Mouse (Mus musculus): ENCODE measurements around the gene Gm3187.
"Not testable (repeated sequence)": the region's sequence is repeated elsewhere in the genome, so short reads cannot be mapped to it uniquely, and the experiment has no call there.

Gm3187 gene

DNA sequence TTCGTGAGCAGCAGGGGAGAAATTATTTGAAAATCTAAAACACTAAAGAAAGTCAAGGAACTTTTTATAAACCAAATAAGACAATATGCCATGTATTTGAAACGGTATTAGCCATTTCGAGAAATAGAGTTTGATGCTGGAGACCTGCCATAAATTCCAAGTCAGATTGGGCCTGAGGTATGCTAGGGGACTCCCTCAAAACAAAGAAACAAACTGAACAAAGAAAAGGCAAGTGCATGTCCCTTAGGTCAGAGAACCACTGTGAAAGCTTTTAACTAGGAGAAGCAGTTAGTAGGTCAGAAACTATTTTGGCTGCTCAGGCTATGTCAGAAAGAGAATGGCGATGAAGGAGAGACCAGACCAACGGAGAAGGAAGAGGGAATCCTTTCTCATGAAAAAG is at the start of gene Gm3187:
TSS of gene Gm3187 (plus strand) at position 301 of the 400 bp plus-strand sequence.
- in situ Hi-C loops (cut with MseI, MboI), result not testable (repeated sequence)

DNA sequence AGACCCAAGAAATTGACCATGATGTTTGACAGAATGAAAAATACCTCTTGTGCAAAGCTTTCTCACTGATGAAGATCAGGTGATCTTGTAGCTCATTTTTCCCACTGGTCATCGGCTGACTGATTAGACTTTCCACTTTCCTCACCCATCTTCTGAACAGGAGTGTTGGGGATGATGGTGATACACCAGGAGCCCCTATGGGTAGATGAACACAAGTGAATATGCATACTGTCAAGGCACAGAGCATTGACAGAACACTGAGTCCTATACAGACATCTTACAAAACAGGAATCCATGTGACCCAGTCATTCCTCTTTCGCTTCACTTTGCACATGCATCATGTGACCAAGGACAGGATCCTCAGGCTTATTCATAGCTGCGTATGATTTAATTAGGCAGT is 28.6 kb upstream of the Gm3187 start, which contains the start of gene Gm3194:
TSS of gene Gm3194 (minus strand) at position 101 of the 400 bp plus-strand sequence.
- in situ Hi-C loops (cut with MseI, MboI), result not testable (repeated sequence)

GRCm38 (mm10) chr14:5460469-5460868 is 23.5 kb upstream of the Gm3187 start:
- in situ Hi-C loops (cut with MseI, MboI), result not testable (repeated sequence)

DNA sequence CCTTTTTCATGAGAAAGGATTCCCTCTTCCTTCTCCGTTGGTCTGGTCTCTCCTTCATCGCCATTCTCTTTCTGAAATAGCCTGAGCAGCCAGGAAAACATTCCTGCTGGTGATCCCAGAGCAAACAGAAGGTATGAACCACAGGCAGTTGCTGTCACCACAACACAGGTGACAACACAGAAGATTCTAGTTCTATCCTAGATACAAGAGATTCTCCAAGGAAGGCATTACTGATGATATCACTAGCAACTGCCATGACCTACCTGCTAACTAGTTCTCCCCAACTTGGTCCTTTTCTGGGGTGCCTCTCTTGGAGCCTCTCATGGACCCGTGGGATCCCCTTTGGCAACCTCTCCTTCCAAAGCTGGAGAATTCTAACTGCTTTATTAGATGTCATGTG is 6.3 kb upstream of the Gm3187 start, which contains the start of gene Gm8246:
TSS of gene Gm8246 (minus strand) at position 101 of the 400 bp plus-strand sequence.
- in situ Hi-C loops (cut with MseI, MboI), result not testable (repeated sequence)

- in situ Hi-C loops (cut with MseI, MboI), result not testable (repeated sequence)
Measured at GRCm38 (mm10) chr14:5501374-5501773, 17.4 kb downstream of the Gm3187 start, which contains the start of gene Gm3488. Gene Gm3488 (plus strand): TSS chr14:5501674.

- in situ Hi-C loops (cut with MseI, MboI), result not testable (repeated sequence)
Measured at GRCm38 (mm10) chr14:5538196-5538595, 54.2 kb downstream of the Gm3187 start, which contains the start of gene Gm3532. Gene Gm3532 (plus strand): TSS chr14:5538496.
